Mouse (Mus musculus) cerebellum, adult 11-12 months (tissue): ENCODE results near the gene Atg2a.
"Not testable (repeated sequence)": the region's sequence is repeated elsewhere in the genome, so short reads cannot be mapped to it uniquely, and the experiment has no call there.

Experiments
- DNase-seq: peaks from one replicate; pipeline ENCODE4 v3.0.0; 2022

Atg2a gene

GRCm38 (mm10) chr19:6299450-6300267, 58.2 kb downstream of the Atg2a start:
- DNase-seq, result no peak

DNA sequence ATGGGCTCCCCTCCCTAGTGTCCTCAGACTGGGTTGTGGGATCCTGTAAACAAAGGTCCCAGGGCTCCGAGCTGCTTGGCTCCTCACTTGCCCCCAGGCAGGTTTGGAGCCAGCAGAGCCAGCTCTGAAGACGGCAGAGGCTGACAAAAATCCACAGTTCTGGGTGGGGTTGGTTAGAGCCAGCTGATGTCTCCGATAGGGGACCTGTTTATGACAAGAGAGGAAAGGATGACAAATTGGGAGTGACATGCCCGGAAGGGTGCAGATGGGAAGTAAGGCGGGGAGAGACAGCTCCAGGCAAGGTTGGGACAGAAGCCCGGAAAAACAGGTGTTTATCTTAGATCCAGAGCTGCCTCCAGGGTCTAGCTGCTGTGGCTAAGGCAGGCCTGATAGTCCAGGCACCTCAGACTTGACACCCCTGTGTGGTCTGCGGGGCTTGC, 59.0 kb downstream of the Atg2a start:
- no peak for DNase-seq

GRCm38 (mm10) chr19:6302114-6302513, 60.6 kb downstream of the Atg2a start:
- DNase-seq, result no peak

- peak; percentile 95 for DNase-seq
Measured at GRCm38 (mm10) chr19:6302522-6302921, 61.1 kb downstream of the Atg2a start.

GRCm38 (mm10) chr19:6303831-6304230, 62.4 kb downstream of the Atg2a start:
- peak; percentile 77 for DNase-seq

GRCm38 (mm10) chr19:6304787-6305516, 63.5 kb downstream of the Atg2a start:
- DNase-seq, result peak; percentile 90

DNA sequence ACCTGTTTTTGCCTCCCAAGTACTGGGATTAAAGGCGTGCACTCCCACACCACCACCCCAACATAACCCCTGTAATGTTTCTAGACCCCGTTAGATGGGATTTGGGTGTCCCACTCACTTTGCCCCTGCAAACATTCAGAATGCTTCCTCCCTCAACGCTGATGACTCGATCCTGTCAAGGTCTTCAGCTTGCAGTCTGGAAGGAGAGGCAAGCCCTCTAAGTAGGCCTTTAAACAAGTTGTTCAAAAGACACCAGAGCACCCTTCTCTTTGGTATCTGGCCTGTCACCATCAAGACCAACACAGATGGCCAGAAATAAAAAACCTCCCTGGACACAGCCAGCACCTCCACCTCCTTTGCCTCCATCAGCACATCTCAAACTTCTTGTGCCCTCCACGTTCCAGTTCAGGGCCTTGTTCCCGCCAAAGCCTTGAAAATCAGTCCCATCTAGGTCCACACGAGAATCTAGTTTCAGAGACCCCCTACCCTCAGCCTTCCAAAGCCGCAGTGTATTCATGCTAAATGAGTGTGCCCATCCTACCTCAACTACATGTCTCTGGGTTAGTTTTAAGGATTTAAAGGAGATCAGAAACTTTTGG, 64.1 kb downstream of the Atg2a start:
- peak; percentile 63 for DNase-seq

DNA sequence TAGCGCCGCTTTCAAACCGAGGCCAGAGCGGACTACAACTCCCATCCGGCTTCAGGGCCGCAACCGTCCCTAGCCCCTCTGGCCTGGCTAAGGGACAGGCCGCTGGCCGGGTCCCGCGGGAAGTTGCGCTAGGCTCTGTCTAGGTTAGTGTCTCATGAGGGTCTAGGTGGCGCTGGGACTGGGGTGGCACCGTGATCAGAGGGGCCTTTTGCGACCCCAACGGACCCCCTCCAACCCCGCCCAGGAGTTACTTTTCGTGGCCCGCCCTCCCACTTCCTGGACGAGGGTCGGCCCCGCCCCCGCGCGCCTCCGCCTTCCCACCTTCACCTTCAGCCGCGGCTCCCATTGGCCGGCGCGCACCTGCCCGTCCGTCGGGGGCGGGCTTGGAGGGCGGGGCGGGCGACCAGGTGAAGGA, 64.7 kb downstream of the Atg2a start, which contains the start of gene Cdc42bpg:
Gene Cdc42bpg (plus strand): TSS at position 320 of the 415 bp plus-strand sequence.
- DNase-seq, result peak; percentile 92

DNA sequence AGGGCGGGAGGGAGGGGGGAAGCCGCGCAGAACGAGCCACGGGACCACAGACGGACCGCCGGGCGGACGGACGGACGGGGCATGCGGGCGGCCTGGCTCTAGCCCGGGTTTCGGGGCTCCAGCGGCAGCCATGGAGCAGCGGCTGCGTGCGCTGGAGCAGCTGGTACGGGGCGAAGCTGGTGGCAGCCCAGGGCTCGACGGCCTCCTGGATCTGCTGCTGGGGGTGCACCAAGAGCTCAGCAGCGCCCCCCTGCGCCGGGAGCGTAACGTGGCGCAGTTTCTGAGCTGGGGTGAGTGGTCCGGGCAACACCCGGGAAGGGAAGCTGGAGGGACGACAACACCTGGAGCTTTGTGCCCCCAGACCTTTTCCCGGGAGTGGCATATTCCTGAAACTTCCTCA, 65.1 kb downstream of the Atg2a start:
- peak; percentile 82 for DNase-seq

DNA sequence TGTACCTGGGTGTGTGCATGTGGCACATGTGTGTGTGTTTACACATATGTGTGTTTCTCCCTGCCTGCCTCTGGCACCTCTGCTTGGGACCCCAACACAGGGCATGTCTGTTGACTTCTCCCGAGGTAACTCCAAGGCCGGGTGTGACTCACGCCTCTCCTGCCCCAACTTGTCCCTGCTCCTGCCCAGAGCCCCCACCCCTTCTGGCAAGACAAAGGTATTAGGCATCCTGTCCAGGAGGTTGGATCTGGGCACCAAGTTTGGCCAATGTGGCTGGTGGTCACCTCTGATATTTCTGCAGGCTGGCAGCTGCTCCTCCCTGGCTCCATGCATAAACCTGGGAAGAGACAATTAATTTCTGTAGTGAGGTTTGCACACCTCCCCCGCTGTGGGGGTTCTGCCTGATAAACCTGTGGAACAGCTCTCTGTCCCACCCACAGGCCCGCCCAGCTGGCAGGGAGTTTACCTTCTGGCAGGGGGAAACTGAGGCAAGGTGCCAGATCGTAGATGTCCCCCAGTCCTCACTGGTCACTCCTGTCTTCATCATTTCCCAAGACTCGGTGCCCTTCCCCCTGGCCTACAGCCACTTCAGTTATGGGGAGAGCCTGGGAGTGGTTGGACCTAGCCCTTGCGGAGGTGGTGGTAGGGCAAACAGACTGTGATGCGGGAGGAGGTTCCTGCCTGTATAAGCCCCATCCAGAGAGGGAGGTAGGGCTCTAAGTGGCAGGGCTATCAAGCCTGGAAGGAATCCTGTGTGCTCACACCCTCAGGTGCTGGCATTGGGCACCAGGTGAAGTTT, 66.5 kb downstream of the Atg2a start:
- DNase-seq, result peak; percentile 81

GRCm38 (mm10) chr19:6310181-6310580, 68.7 kb downstream of the Atg2a start:
- DNase-seq, result peak; percentile 75

- not testable (repeated sequence) for DNase-seq
Measured at GRCm38 (mm10) chr19:6311783-6312182, 70.3 kb downstream of the Atg2a start.
